Mouse (Mus musculus) spleen, adult 2 months (tissue): ENCODE results near the gene Wnt5b.

ENCODE experiments used
- CTCF ChIP-seq: fragments of 200-500 bp; IDR thresholded peaks from 2 replicates; pipeline ENCODE4 v1.5.1; 2011; ENCODE audit warnings: mild to moderate bottlenecking, inconsistent platforms; ENCODE audit not compliant: insufficient read depth, insufficient read length, insufficient replicate concordance; ENCODE audit errors: extremely low read depth
- POLR2A ChIP-seq: fragments of 200-500 bp; IDR thresholded peaks from 2 replicates; pipeline ENCODE4 v1.6.1; 2011; ENCODE audit warnings: low read depth, low read length, inconsistent platforms

GRCm38 (mm10) chr6:119434394-119434793 is 109.8 kb downstream of the Wnt5b start:
- TF ChIP-seq POLR2A (no peak), CTCF (no peak)
